Mouse (Mus musculus) liver, embryonic 15.5 days (tissue): ENCODE measurements at regions not wholly inside any gene's neighbourhood (a gene's known extent, or its start where the extent isn't known, plus 50 kb on each side); places are given as distances from the start of the nearest gene placed in this dataset.

Source experiments
- ATAC-seq: fragments of 200-750 bp; cut with Nextera tagmentation; 2 replicates; pipeline ENCODE4 v1.8.0; 2017; ENCODE audit warnings: moderate number of reproducible peaks, mild to moderate bottlenecking, moderate library complexity; ENCODE audit not compliant: insufficient read depth
- H3K27ac ChIP-seq: fragments of 300-500 bp; sonication (generic); replicated peaks from 2 replicates; pipeline ENCODE4 v1.5.1; 2015; ENCODE audit warnings: mild to moderate bottlenecking, inconsistent platforms
- H3K27me3 ChIP-seq: fragments of 300-500 bp; sonication (generic); 2 replicates; pipeline ENCODE4 v1.6.1; 2015; ENCODE audit warnings: mild to moderate bottlenecking, inconsistent platforms
- H3K36me3 ChIP-seq: fragments of 300-500 bp; sonication (generic); replicated peaks from 2 replicates; pipeline ENCODE4 v1.6.1; 2015; ENCODE audit warnings: moderate library complexity, mild to moderate bottlenecking, inconsistent platforms
- H3K4me1 ChIP-seq: fragments of 300-500 bp; sonication (generic); replicated peaks from 2 replicates; pipeline ENCODE4 v1.6.1; 2015; ENCODE audit warnings: inconsistent platforms
- H3K4me2 ChIP-seq: fragments of 300-500 bp; sonication (generic); 2 replicates; pipeline ENCODE4 v1.6.1; 2015; ENCODE audit warnings: moderate library complexity, mild to moderate bottlenecking, inconsistent platforms
- H3K4me3 ChIP-seq: fragments of 300-500 bp; sonication (generic); replicated peaks from 2 replicates; pipeline ENCODE4 v1.5.1; 2015; ENCODE audit warnings: mild to moderate bottlenecking, inconsistent platforms
- H3K9ac ChIP-seq: fragments of 300-500 bp; sonication (generic); 2 replicates; pipeline ENCODE4 v1.6.1; 2015; ENCODE audit warnings: moderate library complexity, mild to moderate bottlenecking, inconsistent platforms
- H3K9me3 ChIP-seq: fragments of 300-500 bp; sonication (generic); replicated peaks from 2 replicates; pipeline ENCODE4 v1.6.1; 2016; ENCODE audit warnings: inconsistent platforms
- WGBS: fragments of 180-500 bp; shearing (Covaris S2); methylation state at CpG from one replicate; pipeline ENCODE4 v1.1.7; 2015; ENCODE audit warnings: mixed read lengths; ENCODE audit not compliant: insufficient replicate concordance; 5-methylcytosine and 5-hydroxymethylcytosine counted together

- Histone ChIP-seq H3K9me3 (no peaks in the 10 kb centered on the region), H3K36me3 (no peaks in the 10 kb centered on the region), H3K27me3 (no peaks in the 10 kb centered on the region), H3K4me1 (peaks cover 8% of the 10 kb centered on the region), H3K4me3 (no peak overlapping the region), H3K27ac (no peak overlapping the region), H3K9ac (no peak overlapping the region), H3K4me2 (no peak overlapping the region)
- no peak for ATAC-seq
- 66% methylated on average over 3 of the region's 3 CpGs for WGBS
These were observed 59.6 kb upstream of the Hmgcll1 start for GRCm38 (mm10) chr9:75955082-75955481.

- ATAC-seq, result no peak
These were observed 58.3 kb upstream of the Hmgcll1 start for GRCm38 (mm10) chr9:75956370-75956769.

GRCm38 (mm10) chr9:75958720-75959339 lies 55.8 kb upstream of the Hmgcll1 start:
- whole genome bisulfite sequencing, result 78% methylated on average over 5 of the region's 5 CpGs
- Histone ChIP-seq H3K4me1 (peaks cover 8% of the 10 kb centered on the region), H3K4me2 (no peak overlapping the region), H3K27ac (no peak overlapping the region), H3K36me3 (no peaks in the 10 kb centered on the region), H3K27me3 (no peaks in the 10 kb centered on the region), H3K9me3 (no peaks in the 10 kb centered on the region), H3K9ac (no peak overlapping the region), H3K4me3 (no peak overlapping the region)
- no peak for ATAC-seq

More at GRCm38 (mm10) chr9:75956370-75956769, 58.3 kb upstream of the Hmgcll1 start:
- Histone ChIP-seq H3K4me1 (peaks cover 8% of the 10 kb centered on the region), H3K9ac (no peak overlapping the region), H3K9me3 (no peaks in the 10 kb centered on the region), H3K27ac (no peak overlapping the region), H3K4me2 (no peak overlapping the region), H3K4me3 (no peak overlapping the region), H3K27me3 (no peaks in the 10 kb centered on the region), H3K36me3 (no peaks in the 10 kb centered on the region)

- 50% methylated on average over 3 of the region's 3 CpGs for WGBS
- H3K27me3 ChIP-seq, result no peaks in the 10 kb centered on the region
- H3K9me3 ChIP-seq, result no peaks in the 10 kb centered on the region
- peak; percentile 58; the same call in 1 of the 2 replicates for ATAC-seq
- peaks cover 8% of the 10 kb centered on the region for H3K4me1 ChIP-seq
- H3K4me3 ChIP-seq, result no peak overlapping the region
- H3K27ac ChIP-seq, result no peak overlapping the region
- H3K36me3 ChIP-seq, result no peaks in the 10 kb centered on the region
- H3K4me2 ChIP-seq, result no peak overlapping the region
- H3K9ac ChIP-seq, result no peak overlapping the region
These were observed 54.9 kb upstream of the Hmgcll1 start for GRCm38 (mm10) chr9:75959775-75960174.

- Histone ChIP-seq H3K4me1 (peaks cover 8% of the 10 kb centered on the region), H3K4me2 (no peak overlapping the region), H3K9me3 (no peaks in the 10 kb centered on the region), H3K9ac (no peak overlapping the region), H3K36me3 (no peaks in the 10 kb centered on the region), H3K27ac (no peak overlapping the region), H3K4me3 (no peak overlapping the region), H3K27me3 (no peaks in the 10 kb centered on the region)
- WGBS, result 66% methylated on average over 8 of the region's 8 CpGs
- no peak for ATAC-seq
These were observed 53.9 kb upstream of the Hmgcll1 start for GRCm38 (mm10) chr9:75960587-75961349.
